Mouse (Mus musculus) brain, embryonic 18.5 days (tissue): ENCODE measurements at regions not wholly inside any gene's neighbourhood (a gene's known extent, or its start where the extent isn't known, plus 50 kb on each side); places are given as distances from the start of the nearest gene placed in this dataset.

Experiments used
- DNase-seq: peaks from one replicate; pipeline ENCODE4 v3.0.0-alpha.2; 2012; ENCODE audit warnings: low read depth, low spot score

GRCm38 (mm10) chr13:47974756-47975515 lies 286.1 kb upstream of the Id4 start:
- DNase-seq, result no peak

- DNase-seq, result no peak
Observed at GRCm38 (mm10) chr13:47998495-47998894, 262.5 kb upstream of the Id4 start.

GRCm38 (mm10) chr13:47999399-47999798 lies 261.6 kb upstream of the Id4 start:
- no peak for DNase-seq

GRCm38 (mm10) chr13:48003126-48003525 lies 257.9 kb upstream of the Id4 start:
- no peak for DNase-seq

GRCm38 (mm10) chr13:48013336-48013750 lies 247.7 kb upstream of the Id4 start:
- DNase-seq, result no peak

DNA sequence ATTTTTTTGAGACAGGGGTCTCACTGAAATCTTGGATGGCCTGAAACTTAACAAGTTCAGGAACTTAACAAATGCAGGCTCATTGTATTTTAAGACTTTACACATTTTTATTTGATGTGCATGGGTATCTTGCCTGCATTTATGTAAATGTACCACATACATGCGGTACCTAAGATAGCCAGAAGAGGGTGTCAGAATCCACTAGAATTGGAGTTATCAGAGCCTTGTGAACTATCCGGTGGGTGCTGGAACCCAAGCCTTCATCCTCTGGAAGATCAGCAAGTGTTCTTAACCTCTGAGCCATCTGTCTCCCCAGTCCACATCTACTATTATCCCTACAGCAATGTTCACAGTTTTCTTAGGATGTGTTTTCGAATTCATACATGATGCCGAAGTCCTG lies 245.7 kb upstream of the Id4 start:
- no peak for DNase-seq

- no peak for DNase-seq
Observed at GRCm38 (mm10) chr13:48016051-48016450, 245.0 kb upstream of the Id4 start.

DNA sequence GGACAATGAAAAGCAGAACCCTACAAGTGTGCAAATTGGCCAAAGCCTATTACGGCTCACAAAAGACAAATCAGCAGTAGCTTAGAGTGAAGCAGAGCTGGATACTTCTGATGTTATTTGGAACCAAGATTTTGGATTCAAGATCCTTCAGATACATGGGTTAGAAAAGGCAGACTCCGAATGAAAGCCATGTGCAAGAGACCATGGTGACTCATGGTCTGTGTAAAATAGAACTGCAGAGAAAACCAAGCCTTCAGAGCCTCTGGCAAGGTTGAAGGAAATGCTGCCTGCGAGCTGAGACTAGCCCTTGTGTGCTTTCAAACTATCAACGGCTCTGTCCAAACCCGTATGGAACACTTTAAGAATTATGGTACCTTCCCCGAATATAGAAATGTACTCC lies 244.4 kb upstream of the Id4 start:
- DNase-seq, result no peak

GRCm38 (mm10) chr13:48017649-48018048 lies 243.4 kb upstream of the Id4 start:
- no peak for DNase-seq

GRCm38 (mm10) chr13:48018606-48019005 lies 242.4 kb upstream of the Id4 start:
- DNase-seq, result no peak

GRCm38 (mm10) chr13:48022958-48023615 lies 237.9 kb upstream of the Id4 start:
- DNase-seq, result no peak

- peak; percentile 72 for DNase-seq
Observed at GRCm38 (mm10) chr13:48027775-48028489, 233.1 kb upstream of the Id4 start.

DNA sequence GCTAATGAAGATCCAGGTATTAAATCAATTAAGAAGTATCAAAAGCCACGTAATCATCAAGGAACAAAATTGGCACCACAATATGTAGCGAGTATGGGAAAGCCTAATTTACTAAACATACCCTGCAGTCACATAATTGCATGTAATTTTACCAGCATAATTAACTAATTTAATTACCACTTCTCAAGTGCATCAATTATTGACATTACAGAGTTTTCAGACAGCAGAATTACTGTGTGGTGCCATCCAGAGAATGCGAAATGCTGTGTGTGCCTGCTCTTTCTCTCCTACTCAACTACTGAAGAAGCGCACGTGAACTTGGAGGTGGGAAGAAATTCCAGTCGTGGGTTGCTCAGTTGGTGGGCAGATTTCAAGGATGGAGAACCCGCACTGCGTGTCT lies 229.5 kb upstream of the Id4 start:
- DNase-seq, result no peak

GRCm38 (mm10) chr13:48042172-48042571 lies 218.9 kb upstream of the Id4 start:
- DNase-seq, result no peak

GRCm38 (mm10) chr13:48042572-48042971 lies 218.5 kb upstream of the Id4 start:
- DNase-seq, result no peak

GRCm38 (mm10) chr13:48046201-48046750 lies 214.8 kb upstream of the Id4 start:
- no peak for DNase-seq

DNA sequence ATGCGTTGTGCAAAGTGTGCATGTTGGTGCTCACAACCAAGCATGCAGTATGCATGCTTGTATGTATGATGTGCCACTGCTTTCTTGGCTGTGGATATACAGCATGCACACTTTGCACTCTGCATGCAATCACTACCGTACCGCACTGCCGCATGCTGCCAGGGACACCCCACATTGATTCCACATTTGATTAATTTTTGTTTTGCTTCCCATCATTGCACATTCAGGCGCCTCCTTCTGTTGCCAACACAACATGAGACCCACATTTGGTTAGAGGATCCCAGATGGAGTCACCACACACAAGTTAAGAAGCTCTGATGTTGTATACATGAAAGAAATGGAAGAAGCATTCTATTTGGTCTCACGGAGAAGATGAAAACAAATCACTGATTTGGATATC lies 211.2 kb upstream of the Id4 start:
- DNase-seq, result no peak

DNA sequence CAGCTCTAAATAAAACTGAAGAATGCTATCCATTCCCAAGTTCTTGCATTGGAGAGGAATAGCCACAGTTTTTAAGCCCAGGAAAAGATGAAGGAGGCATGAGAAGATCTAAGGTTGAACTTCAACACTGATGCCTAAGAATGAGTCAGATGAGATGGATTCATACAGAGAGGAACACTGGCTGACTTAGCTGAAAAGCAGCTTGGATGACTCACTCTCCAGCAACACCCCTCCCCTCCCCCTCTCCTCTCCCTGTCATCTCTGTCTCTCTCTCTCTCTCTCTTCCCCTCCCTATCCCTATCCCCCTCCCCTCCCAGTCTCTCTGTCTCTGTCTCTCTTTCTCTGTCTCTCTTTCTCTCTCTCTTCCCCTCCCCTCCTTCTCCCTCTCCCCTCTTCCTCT lies 186.4 kb upstream of the Id4 start:
- no peak for DNase-seq

GRCm38 (mm10) chr13:48075315-48075714 lies 185.7 kb upstream of the Id4 start:
- no peak for DNase-seq

GRCm38 (mm10) chr13:48078214-48078613 lies 182.8 kb upstream of the Id4 start:
- DNase-seq, result no peak

- DNase-seq, result no peak
Observed at GRCm38 (mm10) chr13:48083294-48083693, 177.7 kb upstream of the Id4 start.

GRCm38 (mm10) chr13:48083807-48084206 lies 177.2 kb upstream of the Id4 start:
- DNase-seq, result no peak
